Mouse (Mus musculus): ENCODE data around the gene Rfx7.
"Not testable (repeated sequence)": the region's sequence is repeated elsewhere in the genome, so short reads cannot be mapped to it uniquely, and the experiment has no call there.

Gene Rfx7

DNA sequence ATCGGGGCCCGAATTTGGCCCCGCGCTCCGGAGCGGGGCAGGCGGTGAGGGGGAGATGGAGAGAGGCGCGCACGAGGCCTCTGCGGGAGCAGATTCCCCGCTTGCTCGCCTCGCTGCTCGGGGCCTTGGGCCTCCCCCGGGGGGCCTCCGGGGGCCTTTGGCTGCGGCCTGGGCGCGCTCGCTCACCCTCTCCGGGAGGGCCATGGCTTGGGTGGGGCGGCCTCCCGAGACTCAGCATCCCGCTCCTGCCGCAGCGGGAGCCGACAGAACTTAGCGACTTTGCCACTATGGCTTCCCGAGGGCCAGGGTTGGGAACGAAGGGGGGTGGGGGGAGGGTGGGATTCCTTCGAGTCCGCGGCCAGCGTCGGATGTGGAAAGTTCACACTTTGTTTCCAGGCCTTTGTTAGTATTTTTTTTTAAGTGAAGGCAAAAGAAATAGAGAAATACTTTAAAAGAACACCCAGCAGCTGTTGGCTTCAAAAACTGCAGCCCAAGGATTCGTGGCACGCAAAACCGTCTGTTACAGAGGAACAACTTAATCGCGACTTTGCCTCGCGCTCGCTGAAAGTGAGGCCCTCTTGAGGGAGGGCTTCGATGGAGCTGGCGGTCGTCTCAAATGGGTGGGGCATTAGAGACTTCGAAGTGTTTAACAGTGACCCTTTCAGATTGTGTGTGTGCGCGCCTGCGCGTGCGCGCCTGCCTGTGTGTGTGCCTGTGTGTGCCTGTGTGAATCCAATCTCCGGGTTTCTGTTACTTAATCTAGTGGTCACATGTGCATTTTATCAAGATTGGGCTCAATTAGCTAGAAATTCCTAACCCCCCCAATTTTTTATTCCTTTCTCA lies 130.9 kb downstream of the Rfx7 start:
- in situ Hi-C loops (cut with MboI; ENCODE audit: low sequenced_read_pairs), result no loop called here

DNA sequence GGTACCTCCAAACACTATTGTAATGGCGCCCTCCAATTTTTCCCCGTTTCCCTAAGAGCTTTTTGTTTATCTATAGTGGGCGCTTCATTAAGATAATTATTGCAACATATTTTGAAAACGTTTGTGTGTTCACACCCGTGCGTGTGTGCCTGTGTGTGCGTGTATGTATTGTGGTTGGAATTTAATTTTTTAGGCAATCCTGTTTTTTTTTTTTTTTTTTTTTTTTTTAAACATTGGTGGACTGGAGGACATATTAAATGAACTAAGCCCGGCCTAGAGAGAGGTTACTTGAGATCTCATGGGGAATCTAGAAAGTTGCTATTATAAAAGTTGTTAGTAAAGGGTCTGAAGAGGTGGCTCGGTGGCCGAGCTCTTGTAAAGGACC lies 131.5 kb downstream of the Rfx7 start:
- in situ Hi-C loops (cut with MboI; ENCODE audit: low sequenced_read_pairs), result no loop called here

DNA sequence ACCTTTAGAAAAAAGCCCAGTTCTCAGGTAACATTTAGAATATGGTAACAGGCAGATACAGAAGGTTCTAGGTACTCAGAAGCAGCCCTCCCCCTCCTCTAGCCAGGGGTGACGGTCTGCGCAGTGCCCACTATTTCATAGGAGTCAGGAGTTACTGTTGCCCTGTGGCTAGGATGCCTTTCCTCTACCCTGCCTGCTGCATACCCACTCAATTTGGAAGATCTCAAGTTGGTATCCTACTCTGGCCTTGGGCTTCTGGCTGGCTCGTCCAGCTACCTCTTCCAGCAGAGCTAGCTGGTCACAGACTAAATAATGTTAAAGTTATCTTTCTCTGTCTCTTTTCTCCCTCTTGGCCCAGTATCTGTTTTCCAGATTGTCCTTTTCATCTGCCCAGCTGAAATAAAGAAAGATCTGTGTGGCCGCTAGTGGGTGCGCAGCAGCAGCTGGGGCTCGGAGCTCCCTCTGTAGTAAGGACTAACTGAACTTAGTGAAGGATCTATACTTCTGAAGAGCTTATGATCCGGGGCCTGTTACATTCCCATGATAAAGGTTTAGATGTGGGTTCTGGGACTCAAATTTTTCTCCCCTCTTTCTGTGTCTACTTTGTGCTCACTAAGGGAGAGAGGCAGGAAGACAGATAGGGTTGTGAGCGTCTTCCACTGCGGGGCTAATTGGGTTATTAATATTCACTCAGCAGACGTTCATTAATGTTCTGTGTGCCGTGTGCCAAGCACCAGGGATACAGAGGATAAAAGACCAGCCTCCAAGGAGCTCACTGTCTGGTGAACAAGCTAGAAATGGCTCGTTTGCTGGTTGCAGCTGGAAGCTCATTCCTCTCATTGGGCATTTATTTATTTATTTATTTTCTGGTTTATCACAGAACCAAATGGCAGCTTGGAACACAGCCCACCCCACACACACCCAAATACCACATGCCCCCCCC lies 132.6 kb downstream of the Rfx7 start:
- in situ Hi-C loops (cut with MboI; ENCODE audit: low sequenced_read_pairs), result no loop called here

DNA sequence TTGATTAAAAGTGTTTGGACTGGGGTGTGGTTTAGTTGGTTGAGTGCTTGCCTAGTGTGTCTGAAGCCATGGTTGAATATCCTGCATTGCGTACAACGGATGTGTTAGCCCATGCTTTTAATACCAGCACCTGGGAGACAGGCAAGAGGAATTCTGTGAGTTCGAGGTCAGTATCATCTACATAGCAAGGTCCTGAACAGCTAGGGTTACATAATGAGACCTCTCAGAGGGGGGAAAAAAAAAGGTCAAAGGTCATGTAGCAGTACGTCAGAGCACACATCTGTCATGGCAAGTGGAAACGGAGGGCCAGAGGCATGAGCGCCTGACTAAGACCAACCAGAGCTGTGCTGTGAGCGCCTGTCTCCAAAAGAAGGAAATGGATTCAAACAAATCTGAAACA lies 133.5 kb downstream of the Rfx7 start:
- in situ Hi-C loops (cut with MboI; ENCODE audit: low sequenced_read_pairs), result no loop called here

DNA sequence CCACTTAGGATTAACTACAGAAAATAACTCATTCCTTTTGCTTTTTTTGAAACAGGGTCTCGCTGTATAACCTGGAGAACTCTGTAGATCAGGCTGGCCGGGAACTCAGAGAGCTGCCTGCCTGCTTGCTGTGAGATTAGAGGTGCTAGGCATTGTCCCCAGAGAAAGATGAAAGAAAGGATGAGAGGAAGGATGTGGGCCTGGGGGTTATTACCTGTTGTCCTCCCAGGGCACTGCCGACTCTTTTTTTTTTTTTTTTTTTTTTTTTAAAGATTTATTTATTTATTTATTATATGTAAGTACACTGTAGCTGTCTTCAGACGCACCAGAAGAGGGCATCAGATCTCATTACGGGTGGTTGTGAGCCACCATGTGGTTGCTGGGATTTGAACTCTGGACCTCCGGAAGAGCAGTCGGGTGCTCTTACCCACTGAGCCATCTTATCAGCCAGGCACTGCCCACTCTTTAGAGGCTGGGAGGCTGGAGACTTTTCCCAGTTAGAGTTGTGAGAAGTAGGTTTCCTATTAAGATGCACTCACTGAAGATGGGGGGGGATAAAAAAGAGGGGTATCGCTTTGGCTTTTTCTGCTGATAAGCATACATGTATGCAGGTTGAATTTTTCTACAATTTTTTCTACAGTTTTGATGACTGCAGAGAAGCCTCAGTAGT lies 134.4 kb downstream of the Rfx7 start:
- in situ Hi-C loops (cut with MboI; ENCODE audit: low sequenced_read_pairs), result not testable (repeated sequence)

DNA sequence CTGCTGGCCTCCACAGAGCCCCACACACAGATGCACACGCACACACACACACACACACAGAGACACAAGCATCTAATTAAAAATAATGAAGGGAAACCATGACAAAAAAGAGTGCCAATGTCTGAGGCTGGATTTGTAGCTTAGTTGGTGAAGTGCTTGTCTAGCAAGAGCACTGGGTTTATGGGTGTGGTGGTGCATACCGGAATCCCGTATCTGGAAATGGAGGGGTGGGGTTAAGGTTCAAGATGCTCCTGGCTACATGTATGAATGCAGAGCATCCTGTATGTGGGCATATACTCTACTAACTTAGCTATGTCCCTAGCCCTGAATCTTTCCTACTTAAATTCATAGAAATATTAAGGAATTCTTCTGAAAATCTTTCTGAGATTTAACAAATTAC lies 135.1 kb downstream of the Rfx7 start:
- in situ Hi-C loops (cut with MboI; ENCODE audit: low sequenced_read_pairs), result no loop called here

DNA sequence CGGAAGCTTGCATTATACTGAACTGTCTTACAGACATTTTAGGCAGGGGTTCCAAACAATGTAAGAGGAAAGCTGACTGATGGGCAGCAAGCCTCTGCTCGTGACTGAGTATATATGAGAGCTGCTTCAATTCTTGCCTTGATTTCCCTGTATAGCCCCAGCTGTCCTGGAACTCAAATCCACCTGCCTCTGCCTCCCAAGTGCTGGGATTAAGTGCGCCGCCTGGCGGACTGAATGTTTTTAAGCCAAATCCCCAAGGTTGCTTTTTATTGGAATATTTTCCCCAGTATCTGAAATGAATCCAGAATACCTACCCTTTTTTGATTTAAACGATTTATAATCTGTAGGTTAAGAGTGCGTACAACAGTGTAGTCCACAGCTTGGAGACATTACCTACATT lies 137.3 kb downstream of the Rfx7 start:
- in situ Hi-C loops (cut with MboI; ENCODE audit: low sequenced_read_pairs), result no loop called here

DNA sequence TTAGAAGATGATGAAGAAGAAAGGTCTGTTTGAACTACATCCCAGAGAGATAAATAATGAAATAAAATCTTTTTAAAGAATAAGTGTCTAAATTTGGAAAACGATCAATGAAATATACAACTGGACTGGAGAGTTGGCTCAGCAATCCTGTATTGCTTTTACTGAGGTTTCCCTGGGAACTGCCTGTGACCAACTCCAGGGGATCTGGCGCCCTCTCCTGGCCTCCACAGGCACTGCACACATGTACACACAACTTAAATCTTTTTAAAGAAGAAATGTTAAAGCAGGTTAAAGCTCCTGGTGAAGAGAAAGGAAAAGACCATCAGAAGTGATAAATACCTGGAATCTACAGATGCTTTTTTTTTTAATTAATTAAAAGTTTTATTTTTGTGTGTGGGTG lies 140.3 kb downstream of the Rfx7 start:
- in situ Hi-C loops (cut with MboI; ENCODE audit: low sequenced_read_pairs), result no loop called here

Measured in CH12F3 (cell line).